Mouse (Mus musculus): ENCODE data around the gene Tram2.

DNA sequence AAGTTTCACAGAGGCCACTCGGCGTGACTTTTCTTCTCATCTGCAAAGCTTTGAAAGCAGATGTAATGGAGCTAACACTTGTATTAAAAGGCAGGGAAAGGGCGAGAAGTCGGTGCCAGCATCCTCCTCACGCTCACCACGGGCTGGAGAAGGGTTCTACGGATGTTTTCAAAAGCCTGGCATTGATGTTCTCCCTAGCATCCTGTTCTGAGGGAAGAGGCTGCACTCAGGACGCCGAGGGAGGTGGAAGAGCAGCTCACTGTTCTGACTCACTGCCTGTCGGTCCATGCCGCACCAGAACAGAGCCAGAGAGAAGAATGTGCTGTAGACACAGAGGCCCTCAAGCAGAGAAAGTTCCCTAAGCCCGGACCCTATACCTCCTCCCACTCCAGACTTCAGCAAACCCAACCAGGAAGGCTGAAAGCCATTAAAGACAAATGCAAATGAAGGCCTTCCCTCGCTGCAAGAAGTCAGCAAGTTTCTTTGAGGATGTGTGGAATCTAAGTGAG is 81.1 kb downstream of the Tram2 start:
- TF ChIP-seq POLR2A (IDR thresholded peaks at IDR 0.05; ENCODE audit: borderline replicate concordance, low read depth, low read length) (no peak), CTCF (IDR thresholded peaks at IDR 0.05; ENCODE audit: low read depth, low read length) (no peak)
